Mouse (Mus musculus): ENCODE results near the gene Phactr2. TPM values are rescaled to one million over a fixed set of nuclear protein-coding genes. Genes with fewer than 3 reads are reported as not detected.

Phactr2 gene
- polyA plus RNA-seq, 1 experiment: 6.7 TPM

DNA sequence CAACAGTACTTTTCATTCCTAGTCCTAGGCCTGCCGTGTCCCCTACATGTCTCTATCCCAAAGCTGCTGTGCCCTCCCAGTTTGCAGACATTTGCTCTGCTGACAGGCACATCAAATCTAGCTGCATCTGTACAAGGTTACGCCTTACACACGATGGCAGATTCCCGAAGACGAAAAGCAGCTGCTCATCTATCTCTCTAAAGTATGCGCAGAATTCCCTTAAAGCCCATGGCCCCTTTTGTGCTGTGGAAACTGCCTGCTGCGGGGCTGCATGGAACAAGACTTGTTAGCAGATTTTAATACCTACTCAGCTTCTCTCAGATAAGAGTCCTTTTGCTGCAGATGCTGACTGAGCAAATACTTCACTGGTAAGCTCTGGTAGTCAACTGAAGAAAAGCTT lies 294.0 kb downstream of the Phactr2 start:
- no peak for TF ChIP-seq POLR2A (IDR thresholded peaks at IDR 0.05; ENCODE audit: extremely low read depth, insufficient read depth, low read length)
- no peak for TF ChIP-seq CTCF (IDR thresholded peaks at IDR 0.05; ENCODE audit: extremely low read depth, insufficient read depth, low read length)
- no peak overlapping the region for H3K4me3 ChIP-seq (ENCODE audit: insufficient read depth, low read length)
- H3K4me1 ChIP-seq (ENCODE audit: control insufficient read depth, insufficient read depth, low read length): no peaks in the 10 kb centered on the region
- no peak overlapping the region for H3K27ac ChIP-seq (ENCODE audit: insufficient read depth, low read length)

- Histone ChIP-seq H3K4me1 (ENCODE audit: control insufficient read depth, insufficient read depth, low read length) (no peaks in the 10 kb centered on the region), H3K4me3 (ENCODE audit: insufficient read depth, low read length) (no peak within 1 kb of the TSS), H3K27ac (ENCODE audit: insufficient read depth, low read length) (no peak within 1 kb of the TSS)
- TF ChIP-seq CTCF (IDR thresholded peaks at IDR 0.05; ENCODE audit: extremely low read depth, insufficient read depth, low read length): no peak
- no peak for TF ChIP-seq POLR2A (IDR thresholded peaks at IDR 0.05; ENCODE audit: extremely low read depth, insufficient read depth, low read length)
These were observed 296.1 kb downstream of the Phactr2 start, which contains the start of gene Zc2hc1b for GRCm38 (mm10) chr10:13177973-13178624. Gene Zc2hc1b (minus strand): TSS chr10:13178023.

DNA sequence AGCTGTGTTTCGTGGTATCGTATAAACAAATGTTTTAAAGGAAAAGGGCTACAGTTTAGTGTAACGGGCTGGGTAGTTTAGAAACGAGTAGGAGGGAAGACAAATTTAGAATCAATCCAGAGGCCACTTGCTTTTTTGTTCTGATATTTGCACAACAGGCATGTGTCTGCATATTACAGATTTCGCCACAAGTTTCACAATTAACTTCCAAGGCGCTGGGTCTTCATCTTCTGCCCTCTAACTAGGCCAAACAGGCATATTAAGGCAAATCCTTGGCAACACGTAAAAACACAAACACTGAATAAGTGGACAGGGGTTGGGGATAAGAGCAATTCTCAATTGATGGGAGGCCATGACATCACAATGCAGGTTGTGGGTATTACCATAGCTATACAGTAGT lies 298.3 kb downstream of the Phactr2 start:
- H3K4me3 ChIP-seq (ENCODE audit: insufficient read depth, low read length): no peak overlapping the region
- H3K27ac ChIP-seq (ENCODE audit: insufficient read depth, low read length): no peak overlapping the region
- TF ChIP-seq CTCF (IDR thresholded peaks at IDR 0.05; ENCODE audit: extremely low read depth, insufficient read depth, low read length): no peak
- no peak for TF ChIP-seq POLR2A (IDR thresholded peaks at IDR 0.05; ENCODE audit: extremely low read depth, insufficient read depth, low read length)
- H3K4me1 ChIP-seq (ENCODE audit: control insufficient read depth, insufficient read depth, low read length): no peaks in the 10 kb centered on the region

DNA sequence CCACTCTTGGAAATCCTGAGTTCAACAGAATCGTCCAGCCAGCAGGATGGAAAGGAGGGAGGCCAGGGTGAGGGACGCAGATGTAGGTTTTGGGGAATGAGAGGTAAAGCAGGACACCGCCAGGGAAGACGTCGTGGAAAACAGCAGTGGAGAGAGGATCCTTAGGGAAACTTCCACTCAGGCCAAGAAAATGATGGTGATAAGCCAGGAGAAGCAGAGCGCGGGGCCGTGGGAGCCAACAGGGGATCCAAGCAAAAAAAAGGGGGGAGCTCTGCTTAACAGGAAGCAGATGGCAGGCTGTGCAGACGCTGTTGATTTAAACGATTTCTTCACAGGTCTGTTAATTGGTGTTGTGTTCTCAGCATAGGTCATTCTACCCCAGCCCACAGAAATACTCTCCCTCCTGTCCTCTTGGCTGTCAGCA lies 301.4 kb downstream of the Phactr2 start:
- no peaks in the 10 kb centered on the region for H3K4me1 ChIP-seq (ENCODE audit: control insufficient read depth, insufficient read depth, low read length)
- no peak overlapping the region for H3K27ac ChIP-seq (ENCODE audit: insufficient read depth, low read length)
- TF ChIP-seq CTCF (IDR thresholded peaks at IDR 0.05; ENCODE audit: extremely low read depth, insufficient read depth, low read length) (no peak), POLR2A (IDR thresholded peaks at IDR 0.05; ENCODE audit: extremely low read depth, insufficient read depth, low read length) (no peak)
- H3K4me3 ChIP-seq (ENCODE audit: insufficient read depth, low read length): no peak overlapping the region

- Histone ChIP-seq H3K4me1 (ENCODE audit: control insufficient read depth, insufficient read depth, low read length) (no peaks in the 10 kb centered on the region), H3K27ac (ENCODE audit: insufficient read depth, low read length) (no peak overlapping the region), H3K4me3 (ENCODE audit: insufficient read depth, low read length) (no peak overlapping the region)
- TF ChIP-seq CTCF (IDR thresholded peaks at IDR 0.05; ENCODE audit: extremely low read depth, insufficient read depth, low read length): no peak
- no peak for TF ChIP-seq POLR2A (IDR thresholded peaks at IDR 0.05; ENCODE audit: extremely low read depth, insufficient read depth, low read length)
These were observed 302.8 kb downstream of the Phactr2 start for GRCm38 (mm10) chr10:13171461-13171860.

- no peak for TF ChIP-seq CTCF (IDR thresholded peaks at IDR 0.05; ENCODE audit: extremely low read depth, insufficient read depth, low read length)
- no peak for TF ChIP-seq POLR2A (IDR thresholded peaks at IDR 0.05; ENCODE audit: extremely low read depth, insufficient read depth, low read length)
- Histone ChIP-seq H3K4me3 (ENCODE audit: insufficient read depth, low read length) (no peak overlapping the region), H3K4me1 (ENCODE audit: control insufficient read depth, insufficient read depth, low read length) (no peaks in the 10 kb centered on the region), H3K27ac (ENCODE audit: insufficient read depth, low read length) (no peak overlapping the region)
These were observed 303.3 kb downstream of the Phactr2 start for GRCm38 (mm10) chr10:13170739-13171448.

GRCm38 (mm10) chr10:13168461-13168860 lies 305.8 kb downstream of the Phactr2 start:
- Histone ChIP-seq H3K27ac (ENCODE audit: insufficient read depth, low read length) (no peak overlapping the region), H3K4me1 (ENCODE audit: control insufficient read depth, insufficient read depth, low read length) (no peaks in the 10 kb centered on the region), H3K4me3 (ENCODE audit: insufficient read depth, low read length) (no peak overlapping the region)
- TF ChIP-seq POLR2A (IDR thresholded peaks at IDR 0.05; ENCODE audit: extremely low read depth, insufficient read depth, low read length) (no peak), CTCF (IDR thresholded peaks at IDR 0.05; ENCODE audit: extremely low read depth, insufficient read depth, low read length) (no peak)

GRCm38 (mm10) chr10:13162031-13162430 lies 312.2 kb downstream of the Phactr2 start:
- Histone ChIP-seq H3K4me1 (ENCODE audit: control insufficient read depth, insufficient read depth, low read length) (no peaks in the 10 kb centered on the region), H3K4me3 (ENCODE audit: insufficient read depth, low read length) (no peak overlapping the region), H3K27ac (ENCODE audit: insufficient read depth, low read length) (no peak overlapping the region)
- TF ChIP-seq CTCF (IDR thresholded peaks at IDR 0.05; ENCODE audit: extremely low read depth, insufficient read depth, low read length): no peak
- no peak for TF ChIP-seq POLR2A (IDR thresholded peaks at IDR 0.05; ENCODE audit: extremely low read depth, insufficient read depth, low read length)

- Histone ChIP-seq H3K4me3 (ENCODE audit: insufficient read depth, low read length) (no peak overlapping the region), H3K4me1 (ENCODE audit: control insufficient read depth, insufficient read depth, low read length) (no peaks in the 10 kb centered on the region), H3K27ac (ENCODE audit: insufficient read depth, low read length) (no peak overlapping the region)
- TF ChIP-seq CTCF (IDR thresholded peaks at IDR 0.05; ENCODE audit: extremely low read depth, insufficient read depth, low read length): no peak
- TF ChIP-seq POLR2A (IDR thresholded peaks at IDR 0.05; ENCODE audit: extremely low read depth, insufficient read depth, low read length): no peak
These were observed 313.3 kb downstream of the Phactr2 start for GRCm38 (mm10) chr10:13160913-13161312.

Other genes with a start within 250 kb of the Phactr2 start
- 39.1 and 42.2 TPM in 2 replicates for gene Fuca2, start 25.1 kb upstream of the Phactr2 start, polyA plus RNA-seq (2012; rRNA removed)
- gene Adat2, start 78.5 kb upstream of the Phactr2 start, polyA plus RNA-seq (2012; rRNA removed): 6.8 and 7.1 TPM in 2 replicates
- 30.3 and 30.8 TPM in 2 replicates for gene Pex3, start 78.7 kb upstream of the Phactr2 start, polyA plus RNA-seq (2012; rRNA removed)

Data from cortical plate, adult 2 months (tissue).